Mouse (Mus musculus): ENCODE results near the gene Psmd4.
A peak's percentile ranks its signal among the peaks of the same experiment; 100 is the strongest.
"Not testable (repeated sequence)": the region's sequence is repeated elsewhere in the genome, so short reads cannot be mapped to it uniquely, and the experiment has no call there.

Psmd4 gene

DNA sequence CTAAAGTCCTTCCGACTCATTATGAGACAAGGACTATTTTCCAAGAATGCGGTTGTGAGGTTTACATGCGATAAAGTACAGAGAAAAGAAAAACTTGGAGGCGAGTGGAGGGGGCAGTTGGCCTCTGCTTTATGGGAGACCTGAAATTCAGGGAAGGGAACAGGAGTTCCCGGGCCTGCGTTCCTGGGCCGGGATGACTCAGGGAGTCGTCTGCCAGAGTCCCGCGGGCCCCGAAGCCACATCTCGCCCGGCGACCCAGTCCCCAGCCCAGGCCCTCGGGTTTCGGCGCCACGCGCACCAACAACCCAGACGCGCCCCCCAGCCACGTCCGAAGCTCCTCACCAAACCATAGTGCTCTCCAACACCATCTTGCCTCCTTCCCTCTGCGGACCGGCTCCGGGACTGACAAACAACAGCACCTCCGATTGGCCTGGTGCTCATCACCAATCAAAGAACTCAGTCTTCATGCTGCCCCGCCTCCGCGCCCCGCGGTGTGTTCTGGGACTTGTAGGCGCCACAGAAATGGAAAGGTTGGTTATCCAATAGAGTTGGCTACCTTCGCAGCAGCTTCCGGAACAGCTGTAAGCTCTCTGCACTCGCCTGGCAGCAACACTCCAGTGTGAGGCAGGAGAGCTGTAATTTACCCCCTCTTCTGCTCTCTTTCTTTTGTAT, at the start of gene Psmd4:
Psmd4 (minus strand) TSS at position 449 of the 672 bp plus-strand sequence.
- peak; percentile 99 for DNase-seq (ENCODE audit: low spot score)

- DNase-seq (ENCODE audit: low spot score) = no peak
Measured at GRCm38 (mm10) chr3:95088071-95088470, 45.7 kb upstream of the Psmd4 start.

DNA sequence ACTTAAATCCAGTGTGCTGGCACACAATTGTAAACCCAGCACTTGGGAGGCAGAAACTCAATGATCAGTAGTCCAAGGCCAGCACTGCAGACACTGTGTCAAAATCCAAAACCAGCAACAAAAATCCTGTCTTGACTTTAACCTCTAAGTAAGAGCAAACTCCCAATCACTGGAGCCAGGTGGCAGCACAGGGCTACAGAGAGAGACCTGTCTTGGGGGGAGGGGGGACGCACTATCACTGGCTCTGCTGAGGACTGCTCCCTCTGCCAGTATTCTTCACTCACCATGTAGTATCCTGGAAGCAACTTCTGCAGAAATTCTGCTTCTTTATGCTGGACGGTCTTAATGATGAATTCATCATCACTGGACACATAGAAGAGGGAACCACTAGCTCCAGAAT, 29.2 kb upstream of the Psmd4 start:
- no peak for DNase-seq (ENCODE audit: low spot score)

DNA sequence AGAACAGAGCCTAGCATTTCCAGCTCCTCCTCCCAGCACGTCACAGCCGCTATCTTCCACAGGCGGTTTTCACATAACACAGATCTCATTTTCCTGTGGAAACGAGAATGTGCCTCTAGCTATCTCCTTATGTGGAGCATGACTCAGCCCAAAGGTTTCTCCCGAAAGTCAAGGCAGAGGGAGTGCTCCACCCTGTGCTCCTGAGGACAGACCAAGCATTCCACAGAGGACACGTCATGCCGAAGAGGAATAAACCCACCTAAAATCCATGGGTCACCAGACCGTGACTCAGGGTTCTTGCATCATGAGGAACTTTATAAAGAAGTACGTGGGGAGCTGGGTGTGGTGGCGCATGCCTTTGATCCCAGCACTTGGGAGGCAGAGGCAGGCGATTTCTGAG, 24.2 kb upstream of the Psmd4 start:
- peak; percentile 2 for DNase-seq (ENCODE audit: low spot score)

- DNase-seq (ENCODE audit: low spot score) = no peak
Measured at GRCm38 (mm10) chr3:95066095-95066494, 23.7 kb upstream of the Psmd4 start.

GRCm38 (mm10) chr3:95065553-95065952, 23.1 kb upstream of the Psmd4 start:
- DNase-seq (ENCODE audit: low spot score) = no peak

DNA sequence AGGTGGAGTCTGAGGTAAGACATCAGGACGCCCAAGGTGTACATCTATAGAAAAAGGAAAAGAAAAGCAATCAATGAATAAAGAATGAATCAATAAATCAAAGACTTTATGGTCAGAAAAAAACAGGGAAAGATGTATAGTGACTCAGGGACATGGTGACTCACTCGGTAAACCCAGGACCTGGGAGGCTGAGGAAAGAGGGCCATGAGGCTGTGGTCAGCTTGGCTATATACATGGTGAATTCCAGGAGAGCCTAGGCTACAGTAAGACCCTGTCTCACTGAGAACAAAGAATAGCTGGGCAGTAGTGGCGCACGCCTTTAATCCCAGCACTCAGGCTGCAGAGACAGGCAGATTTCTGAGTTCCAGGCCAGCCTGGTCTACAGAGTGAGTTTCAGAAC, 21.3 kb upstream of the Psmd4 start:
- DNase-seq (ENCODE audit: low spot score) = no peak

GRCm38 (mm10) chr3:95058078-95058477, 15.7 kb upstream of the Psmd4 start:
- no peak for DNase-seq (ENCODE audit: low spot score)

DNA sequence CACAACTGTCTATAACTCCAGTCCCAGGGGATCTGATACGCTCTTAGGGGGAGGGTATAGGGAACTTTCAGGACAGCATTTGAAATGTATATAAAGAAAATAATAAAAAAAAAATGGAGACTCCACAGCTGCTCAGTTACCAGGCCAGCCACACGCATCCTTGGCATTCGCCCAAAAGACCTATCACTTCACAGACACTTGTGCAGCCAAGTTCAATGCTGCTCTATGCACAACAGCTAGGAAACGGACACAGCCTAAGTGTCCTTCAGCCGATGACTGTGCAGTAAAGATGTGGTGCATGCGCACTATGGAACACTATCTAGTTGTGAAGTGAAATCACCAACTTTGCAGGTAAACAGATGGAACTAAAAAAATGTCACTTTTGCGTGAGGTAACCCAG, 13.9 kb upstream of the Psmd4 start:
- DNase-seq (ENCODE audit: low spot score) = no peak

DNA sequence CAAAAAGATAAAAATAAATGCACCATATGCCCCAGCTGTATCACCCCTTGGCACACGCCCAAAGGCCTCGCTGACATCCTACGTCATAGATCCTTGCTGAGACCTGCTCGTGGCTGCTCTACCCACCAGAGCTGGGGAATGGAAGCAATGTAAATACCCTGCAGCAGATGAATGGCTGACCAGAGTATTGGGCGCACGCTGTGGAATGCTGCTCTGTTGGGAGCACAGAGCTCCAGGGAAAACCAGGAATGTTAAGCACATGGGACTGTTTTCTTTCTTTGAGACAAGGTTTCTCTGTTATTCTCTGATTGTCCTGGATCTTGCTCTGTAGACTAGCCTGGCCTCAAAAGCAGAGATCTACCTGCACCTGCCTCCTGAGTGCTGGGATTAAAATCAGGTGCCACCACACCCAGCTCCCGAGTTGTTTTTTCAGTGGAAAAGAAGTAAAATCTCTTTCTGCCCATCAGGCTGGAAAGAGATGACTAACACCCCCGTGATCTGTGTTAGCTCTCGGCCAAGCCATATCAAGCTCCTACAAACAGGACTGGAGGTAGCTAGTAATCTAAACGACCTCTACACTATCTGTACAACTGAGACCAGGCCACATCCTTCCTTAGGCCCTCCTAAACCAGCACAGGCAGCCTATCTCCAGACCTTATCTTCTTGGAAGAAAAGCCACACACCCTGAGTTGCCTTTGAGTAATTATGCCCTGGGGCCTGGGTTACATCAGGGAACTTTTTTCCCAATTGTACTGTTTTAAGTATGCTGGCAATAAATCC, 12.3 kb upstream of the Psmd4 start:
- DNase-seq (ENCODE audit: low spot score) = no peak

GRCm38 (mm10) chr3:95053701-95054100, 11.3 kb upstream of the Psmd4 start:
- DNase-seq (ENCODE audit: low spot score) = peak; percentile 51

DNA sequence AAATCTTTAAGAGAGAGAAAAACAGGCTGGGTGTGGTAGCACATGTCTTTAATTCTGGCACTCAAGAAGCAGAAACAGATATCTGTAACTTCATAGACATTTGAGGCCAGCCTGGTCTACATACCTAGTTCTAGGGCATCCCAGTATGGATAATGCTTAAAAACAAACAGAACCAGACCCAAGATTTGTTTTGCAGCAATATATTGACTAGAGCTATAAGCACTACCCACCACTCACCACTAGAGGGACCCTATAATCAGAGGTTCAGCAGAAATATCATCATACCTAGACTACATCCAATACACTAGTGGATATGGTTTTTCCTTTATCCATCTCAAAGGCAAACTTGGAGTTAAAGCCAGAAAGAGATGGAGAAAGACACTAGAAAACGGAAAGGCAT, 10.5 kb upstream of the Psmd4 start:
- peak; percentile 63 for DNase-seq (ENCODE audit: low spot score)

- DNase-seq (ENCODE audit: low spot score) = no peak
Measured at GRCm38 (mm10) chr3:95047914-95048313, 5.5 kb upstream of the Psmd4 start.

DNA sequence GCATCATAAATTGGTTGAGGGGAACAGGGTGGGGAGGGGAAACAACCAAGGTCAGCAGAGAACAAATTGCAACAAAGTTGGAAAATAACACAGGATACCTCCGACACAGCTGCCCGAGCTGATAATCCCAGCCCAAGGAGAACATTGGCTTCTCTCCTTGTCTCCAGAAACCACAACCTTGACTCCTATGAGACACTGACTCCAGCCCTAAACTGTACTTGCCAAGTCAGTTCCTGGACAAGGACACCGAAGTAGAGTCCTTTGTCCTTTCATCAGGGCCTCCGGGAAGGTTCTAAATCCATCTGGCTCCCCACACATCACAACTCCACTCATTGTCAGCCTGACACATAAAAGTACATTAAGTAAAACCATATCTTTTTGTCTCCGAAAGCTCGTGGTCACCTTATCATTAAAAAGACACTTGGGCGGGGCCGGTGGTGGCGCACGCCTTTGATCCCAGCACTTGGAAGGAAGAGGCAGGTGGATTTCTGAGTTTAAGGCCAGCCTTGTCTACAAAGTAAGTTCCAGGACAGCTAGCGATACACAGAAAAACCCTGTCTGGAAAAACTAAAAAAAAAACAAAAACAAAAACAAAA, 4.1 kb upstream of the Psmd4 start:
- DNase-seq (ENCODE audit: low spot score) = no peak

GRCm38 (mm10) chr3:95043251-95043650, 837 bp upstream of the Psmd4 start:
- DNase-seq (ENCODE audit: low spot score) = no peak

DNA sequence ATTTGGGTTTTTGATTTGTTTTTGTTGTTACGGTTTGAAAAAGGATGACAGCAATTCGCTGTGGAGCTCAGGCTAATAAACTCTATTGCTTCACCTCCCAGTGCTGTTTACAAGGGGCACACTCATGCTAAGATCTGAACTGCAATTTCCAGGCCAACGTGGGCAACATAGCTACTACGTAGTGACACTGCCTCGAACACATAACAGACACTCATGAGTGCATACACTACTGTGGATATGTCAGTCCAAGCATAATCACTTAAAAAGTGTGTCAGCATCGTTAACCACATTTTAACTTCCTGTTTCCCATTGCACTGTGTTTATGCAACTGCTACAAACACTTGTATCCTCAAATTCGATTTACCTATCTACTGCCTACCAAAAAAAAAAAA, 420 bp upstream of the Psmd4 start:
- DNase-seq (ENCODE audit: low spot score) = no peak

DNA sequence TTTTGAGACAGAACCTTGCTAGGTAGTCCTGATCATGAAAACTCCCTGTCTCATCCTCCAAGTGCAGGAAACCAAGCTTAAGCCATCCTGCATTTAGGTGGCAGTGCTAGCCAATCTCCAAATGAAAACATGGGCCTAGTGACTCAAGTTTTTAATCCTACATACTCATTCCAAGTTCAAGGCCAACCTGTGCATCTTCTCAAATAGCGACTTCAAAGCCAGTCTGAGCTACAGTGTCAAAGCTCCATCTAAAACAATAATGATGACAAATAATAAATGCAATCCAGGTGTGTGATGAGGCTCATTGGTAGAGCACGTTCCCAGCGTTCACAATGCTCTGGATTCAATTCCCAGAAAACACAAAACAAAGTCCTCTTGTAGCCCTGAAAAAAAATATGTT, 789 bp downstream of the Psmd4 start:
- DNase-seq (ENCODE audit: low spot score) = no peak

DNA sequence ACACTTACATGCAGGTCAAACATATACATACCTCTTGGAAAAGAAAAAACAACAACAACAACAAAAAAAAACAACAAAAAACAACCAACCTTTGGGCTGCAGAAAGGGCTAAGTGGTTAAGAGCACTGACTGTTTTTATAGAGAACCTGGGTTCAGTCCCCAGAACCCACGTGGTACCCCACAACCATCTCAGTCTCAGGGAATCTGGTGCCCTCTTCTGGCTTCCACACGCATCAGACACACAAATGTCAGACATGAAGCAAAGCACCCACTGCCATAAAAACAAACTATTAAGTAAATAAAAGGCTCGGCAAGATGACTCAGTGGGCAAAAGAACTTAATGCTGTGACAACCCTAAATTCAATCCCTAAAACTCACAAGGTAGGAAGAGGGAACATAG, 12.5 kb downstream of the Psmd4 start:
- no peak for DNase-seq (ENCODE audit: low spot score)

DNA sequence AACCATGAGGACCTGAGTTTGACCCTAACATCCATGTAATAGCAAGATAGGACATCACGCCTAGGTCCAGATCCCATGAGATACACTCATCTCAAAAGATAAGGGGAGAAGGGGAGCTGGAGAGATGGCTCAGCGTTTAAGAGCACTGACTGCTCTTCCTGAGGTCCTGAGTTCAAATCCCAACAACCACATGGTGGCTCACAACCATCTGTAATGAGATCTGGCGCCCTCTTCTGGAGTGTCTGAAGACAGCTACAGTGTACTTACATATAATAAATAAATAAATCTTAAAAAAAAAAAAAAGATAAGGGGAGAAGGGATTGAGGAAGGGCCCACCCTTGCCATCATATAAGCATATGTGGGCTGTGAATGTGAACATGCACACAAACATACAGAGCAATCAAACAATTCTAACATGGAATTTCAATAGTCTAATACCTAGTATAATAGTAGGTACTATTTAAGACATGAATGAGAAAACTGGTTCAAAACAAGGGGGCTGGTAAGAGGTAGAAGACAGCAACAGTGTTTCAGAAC, 13.1 kb downstream of the Psmd4 start:
- DNase-seq (ENCODE audit: low spot score) = not testable (repeated sequence)

DNA sequence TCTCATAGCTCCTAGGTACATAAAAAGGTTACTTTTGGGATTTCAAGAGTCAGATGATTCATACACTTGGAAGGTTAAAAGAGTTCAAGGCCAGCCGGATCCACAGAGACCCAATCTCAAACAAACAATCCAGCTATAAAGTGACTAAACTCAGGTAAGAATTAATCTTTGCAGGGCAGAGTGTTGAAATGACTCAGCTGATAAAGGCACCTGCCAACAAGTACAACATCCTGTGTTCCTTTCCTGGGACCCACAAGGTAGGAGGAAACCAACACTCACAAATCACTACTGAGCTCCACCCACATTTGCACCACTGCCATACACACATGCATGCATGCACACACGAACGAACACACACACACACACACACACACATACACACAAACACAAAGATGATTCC, 13.8 kb downstream of the Psmd4 start:
- DNase-seq (ENCODE audit: low spot score) = peak; percentile 14

GRCm38 (mm10) chr3:95027701-95028100, 14.7 kb downstream of the Psmd4 start:
- peak; percentile 9 for DNase-seq (ENCODE audit: low spot score)

GRCm38 (mm10) chr3:95027057-95027645, 15.3 kb downstream of the Psmd4 start:
- DNase-seq (ENCODE audit: low spot score) = no peak

- no peak for DNase-seq (ENCODE audit: low spot score)
Measured at GRCm38 (mm10) chr3:95025202-95025601, 17.2 kb downstream of the Psmd4 start.
